Mouse (Mus musculus): ENCODE results near the gene Kpna4.

DNA sequence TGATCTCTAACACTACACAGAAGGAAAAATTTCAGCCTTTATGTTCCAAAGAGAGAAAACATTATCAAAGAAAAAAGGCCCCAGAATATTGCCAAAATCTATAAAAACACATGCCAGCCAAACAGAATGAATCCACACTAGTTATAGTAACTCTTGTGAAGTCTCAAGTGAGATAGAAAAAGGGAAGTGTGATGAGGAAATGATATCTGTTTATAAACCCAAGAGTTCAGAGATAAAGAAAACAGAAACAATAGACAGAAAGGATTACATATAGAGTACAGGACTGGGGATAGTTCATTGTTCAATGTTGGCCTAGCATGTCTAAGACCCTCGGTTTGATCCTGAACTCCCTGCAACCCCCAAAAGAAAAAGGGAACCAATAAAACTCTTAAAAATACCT lies 64.1 kb downstream of the Kpna4 start:
- TF ChIP-seq CTCF (IDR thresholded peaks at IDR 0.05; ENCODE audit: insufficient read depth, low read length) (no peak), POLR2A (IDR thresholded peaks at IDR 0.05; ENCODE audit: borderline replicate concordance, extremely low read depth, low read depth, low read length) (no peak)

All from lung, adult 2 months (tissue).